Mouse (Mus musculus) small intestine, adult 2 months (tissue): ENCODE data around the gene Eno1. TPM values are rescaled to one million over a fixed set of nuclear protein-coding genes. Genes with fewer than 3 reads are reported as not detected.
"Not testable (repeated sequence)": the region's sequence is repeated elsewhere in the genome, so short reads cannot be mapped to it uniquely, and the experiment has no call there.

Source experiments
- H3K27ac ChIP-seq: fragments of 200-500 bp; 2 replicates; pipeline ENCODE4 v1.5.1; 2012; ENCODE audit warnings: low read depth, low read length, control low read depth, inconsistent platforms; ENCODE audit not compliant: insufficient read depth
- H3K27me3 ChIP-seq: fragments of 200-500 bp; 2 replicates; pipeline ENCODE4 v1.6.1; 2012; ENCODE audit warnings: mild to moderate bottlenecking, moderate library complexity, low read length, inconsistent platforms; ENCODE audit not compliant: control insufficient read depth, insufficient read depth
- H3K36me3 ChIP-seq: fragments of 200-500 bp; 2 replicates; pipeline ENCODE4 v1.6.1; 2012; ENCODE audit warnings: mild to moderate bottlenecking, low read length, control low read depth, inconsistent platforms; ENCODE audit not compliant: control insufficient read depth, insufficient read depth
- H3K4me1 ChIP-seq: fragments of 200-500 bp; 2 replicates; pipeline ENCODE4 v1.6.1; 2012; ENCODE audit warnings: low read length, inconsistent platforms, mixed read lengths; ENCODE audit not compliant: control insufficient read depth, insufficient read depth, insufficient read length
- H3K4me3 ChIP-seq: fragments of 200-500 bp; 2 replicates; pipeline ENCODE4 v1.5.1; 2012; ENCODE audit warnings: low read depth, mild to moderate bottlenecking, control low read depth, inconsistent platforms, low read length, moderate library complexity
- CTCF ChIP-seq: fragments of 200-500 bp; IDR thresholded peaks from 2 replicates; pipeline ENCODE4 v1.5.1; 2012; ENCODE audit warnings: low read depth, mild to moderate bottlenecking, control low read depth, inconsistent platforms, low read length, moderate library complexity, mixed read lengths; ENCODE audit not compliant: insufficient replicate concordance, insufficient read length; ENCODE audit errors: extremely low read depth
- POLR2A ChIP-seq: fragments of 200-500 bp; IDR thresholded peaks from 2 replicates; pipeline ENCODE4 v1.6.1; 2012; ENCODE audit warnings: low read depth, mild to moderate bottlenecking, control low read depth, inconsistent platforms, low read length, moderate library complexity
- WGBS: fragments of 180-500 bp; shearing (Covaris S2); methylation state at CpG from one replicate; pipeline ENCODE4 v1.1.7; 2018; 5-methylcytosine and 5-hydroxymethylcytosine counted together
- polyA plus RNA-seq: library from polyadenylated mRNA; depleted of rRNA; stranded (reverse); fragments of >200 nt; gene quantifications from 2 replicates; pipeline ENCODE4 v1.2.3, GENCODE M21; 2012

Gene Eno1
- polyA plus RNA-seq, 1 experiment: 498 TPM

DNA sequence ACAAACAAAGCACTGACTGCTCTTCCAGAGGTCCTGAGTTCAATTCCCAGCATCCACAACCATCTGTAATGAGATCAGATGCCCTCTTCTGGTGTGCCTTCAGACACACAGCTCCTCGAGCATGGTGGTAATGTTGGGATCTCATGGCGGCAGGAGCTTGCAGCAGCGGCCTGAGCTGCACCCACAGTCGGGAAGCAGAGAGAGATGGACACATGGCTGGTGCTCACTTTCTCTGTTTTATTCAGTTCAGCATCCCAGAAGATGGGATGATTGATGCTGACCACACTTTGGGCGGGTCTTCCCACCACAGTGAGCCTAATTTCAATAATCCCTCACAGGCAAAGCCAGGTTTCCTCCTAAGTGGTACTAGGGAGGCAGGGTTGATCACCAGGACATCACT, 39.0 kb downstream of the Eno1 start:
- Histone ChIP-seq H3K4me3 (no peak overlapping the region), H3K27ac (no peak overlapping the region), H3K4me1 (peaks cover 7% of the 10 kb centered on the region; the same call in 1 of the 2 replicates), H3K27me3 (no peaks in the 10 kb centered on the region), H3K36me3 (no peaks in the 10 kb centered on the region)
- 92% methylated on average over 5 of the region's 5 CpGs for WGBS
- TF ChIP-seq POLR2A (no peak), CTCF (no peak)

DNA sequence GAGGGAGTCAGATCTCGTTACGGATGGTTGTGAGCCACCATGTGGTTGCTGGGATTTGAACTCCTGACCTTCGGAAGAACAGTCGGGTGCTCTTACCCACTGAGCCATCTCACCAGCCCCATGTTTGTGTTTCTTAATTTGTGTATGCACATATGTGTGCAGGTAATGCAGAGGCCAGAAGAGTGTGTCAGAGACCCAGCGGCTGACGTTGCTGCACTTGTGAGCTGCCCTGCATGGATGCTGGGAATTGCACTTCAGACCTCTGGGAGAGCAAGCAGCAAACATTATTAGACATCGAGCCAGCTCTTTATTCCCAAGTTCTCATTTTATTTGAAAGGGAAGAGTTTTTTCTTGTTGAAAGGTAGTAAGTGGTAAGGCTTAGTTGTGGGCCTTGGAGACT, 42.8 kb downstream of the Eno1 start:
- not testable (repeated sequence) for H3K4me3 ChIP-seq, H3K4me1 ChIP-seq, H3K27ac ChIP-seq, H3K27me3 ChIP-seq, H3K36me3 ChIP-seq
- WGBS: 92% methylated on average over 7 of the region's 7 CpGs

DNA sequence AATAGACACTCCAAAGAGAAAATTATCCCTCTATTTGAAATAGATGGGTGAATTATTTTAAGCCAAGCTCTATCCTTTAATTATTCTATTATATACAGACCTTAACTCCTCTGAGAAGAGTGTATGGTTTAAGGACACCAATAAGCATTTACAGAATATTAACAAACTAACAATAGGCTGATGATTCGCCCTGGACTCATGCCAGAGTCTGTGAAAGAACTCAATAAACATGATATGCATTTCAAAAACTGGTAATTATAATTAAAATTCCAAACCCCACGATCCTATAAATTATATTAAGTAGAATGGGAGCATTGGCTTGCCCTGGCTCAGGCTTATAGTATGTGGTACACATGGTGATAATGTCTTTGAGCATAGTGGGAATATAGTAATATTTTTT, 43.5 kb downstream of the Eno1 start:
- H3K4me3 ChIP-seq: no peak overlapping the region
- no peak overlapping the region for H3K27ac ChIP-seq
- TF ChIP-seq CTCF (no peak), POLR2A (no peak)
- H3K27me3 ChIP-seq: no peaks in the 10 kb centered on the region
- H3K4me1 ChIP-seq: peaks cover 5% of the 10 kb centered on the region; the same call in 1 of the 2 replicates
- H3K36me3 ChIP-seq: no peaks in the 10 kb centered on the region
- 63% methylated on average over 2 of the region's 2 CpGs for WGBS

GRCm38 (mm10) chr4:150280459-150280858, 43.9 kb downstream of the Eno1 start:
- WGBS: 42% methylated on average over 4 of the region's 4 CpGs
- no peaks in the 10 kb centered on the region for H3K27me3 ChIP-seq
- no peak for TF ChIP-seq POLR2A
- no peak overlapping the region for H3K27ac ChIP-seq
- peaks cover 5% of the 10 kb centered on the region; the same call in 1 of the 2 replicates for H3K4me1 ChIP-seq
- no peaks in the 10 kb centered on the region for H3K36me3 ChIP-seq
- H3K4me3 ChIP-seq: no peak overlapping the region

GRCm38 (mm10) chr4:150281018-150281761, 44.7 kb downstream of the Eno1 start, which contains the start of gene Rere:
Rere (plus strand) TSS chr4:150281646.
- Histone ChIP-seq H3K27me3 (no peaks in the 10 kb centered on the region), H3K4me3 (peak within 1 kb of the TSS; percentile 90), H3K27ac (peak within 1 kb of the TSS; percentile 91), H3K4me1 (peaks cover 5% of the 10 kb centered on the region; the same call in 1 of the 2 replicates), H3K36me3 (no peaks in the 10 kb centered on the region)
- TF ChIP-seq CTCF (no peak), POLR2A (peak; percentile 84)
- WGBS: under 1% methylated on average over 60 of the region's 60 CpGs

DNA sequence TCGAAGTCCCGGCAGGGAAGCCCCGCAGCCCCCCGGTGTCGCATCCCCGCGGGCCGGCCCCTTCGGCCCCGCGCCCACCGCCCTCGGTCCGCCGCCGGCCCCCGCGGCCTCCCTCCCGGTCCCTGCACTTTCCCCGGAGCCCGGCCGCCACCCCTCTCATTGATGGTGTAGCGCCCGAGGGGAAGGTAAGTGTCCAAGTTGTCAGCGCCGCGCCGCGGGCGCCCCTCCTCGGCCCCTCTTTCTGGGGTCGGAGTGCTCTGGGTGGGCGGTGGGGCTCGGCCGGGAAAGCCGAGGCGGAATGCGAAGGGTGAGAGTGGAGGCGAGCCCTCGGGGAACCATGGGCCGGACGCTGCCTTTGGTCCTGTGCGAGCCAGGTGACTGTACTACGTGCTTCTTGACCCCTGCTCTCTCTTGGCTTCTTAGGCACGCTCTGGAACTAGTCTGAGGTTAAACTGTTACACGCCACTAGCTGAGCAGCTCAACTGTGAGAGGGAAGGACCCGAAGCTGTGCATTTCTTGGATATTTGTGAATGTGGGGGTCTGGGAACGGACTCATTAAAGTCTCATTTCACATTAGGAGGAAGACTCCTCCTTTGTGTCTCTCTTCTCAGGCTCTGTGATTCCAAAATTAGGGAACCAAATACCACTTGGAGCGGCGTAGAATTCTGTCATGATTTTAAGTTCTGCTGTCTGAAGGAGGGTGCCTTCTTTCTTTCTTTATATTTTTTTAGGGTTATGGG, 45.5 kb downstream of the Eno1 start:
- H3K27ac ChIP-seq: peak overlapping the region; percentile 64
- TF ChIP-seq POLR2A (no peak; the same call in 1 of the 2 replicates), CTCF (no peak)
- H3K36me3 ChIP-seq: no peaks in the 10 kb centered on the region
- no peaks in the 10 kb centered on the region for H3K27me3 ChIP-seq
- 1% methylated on average over 50 of the region's 50 CpGs for WGBS
- H3K4me3 ChIP-seq: peak overlapping the region; percentile 90
- peaks cover 5% of the 10 kb centered on the region; the same call in 1 of the 2 replicates for H3K4me1 ChIP-seq

- WGBS: 14% methylated on average over 5 of the region's 5 CpGs
Measured at GRCm38 (mm10) chr4:150282631-150283334, 46.3 kb downstream of the Eno1 start.

More at GRCm38 (mm10) chr4:150282631-150283334, 46.3 kb downstream of the Eno1 start:
- H3K4me1 ChIP-seq: peaks cover 5% of the 10 kb centered on the region; the same call in 1 of the 2 replicates
- no peaks in the 10 kb centered on the region for H3K36me3 ChIP-seq
- TF ChIP-seq POLR2A: no peak
- no peak for TF ChIP-seq CTCF
- H3K27me3 ChIP-seq: no peaks in the 10 kb centered on the region
- peak overlapping the region; percentile 64; the same call in 1 of the 2 replicates for H3K27ac ChIP-seq
- no peak overlapping the region for H3K4me3 ChIP-seq
